Mouse (Mus musculus) megakaryocyte-erythroid progenitor cell, adult 5-6 weeks (primary cell): ENCODE results near the gene Slc25a33. TPM values are rescaled to one million over a fixed set of nuclear protein-coding genes. Genes with fewer than 3 reads are reported as not detected.
A peak's percentile ranks its signal among the peaks of the same experiment; 100 is the strongest.
"Not testable (repeated sequence)": the region's sequence is repeated elsewhere in the genome, so short reads cannot be mapped to it uniquely, and the experiment has no call there.

Source experiments
- ATAC-seq: replicated peaks from 2 replicates; pipeline ENCODE4 v1.8.0; 2016; ENCODE audit warnings: mild to moderate bottlenecking, inconsistent platforms; ENCODE audit not compliant: severe bottlenecking, poor library complexity, low FRiP score, low TSS enrichment
- total RNA-seq, 2 experiments: library from RNA; stranded (forward) in 1 of 2; stranded (reverse) in 1 of 2; fragments of 200-1000, 215-1000 nt in 1 of 2; fragments of >200 nt in 1 of 2; fragmentation: Nextera tagmentation in 1 of 2; gene quantifications; 2 replicates each; pipeline ENCODE4 v1.2.3; 2014 to 2017

Slc25a33 gene
- total RNA-seq (2014; fragmentation: Nextera tagmentation): 8.1 and 9.5 TPM in 2 replicates
- 9.3 and 16.3 TPM in 2 replicates for total RNA-seq (2017)

DNA sequence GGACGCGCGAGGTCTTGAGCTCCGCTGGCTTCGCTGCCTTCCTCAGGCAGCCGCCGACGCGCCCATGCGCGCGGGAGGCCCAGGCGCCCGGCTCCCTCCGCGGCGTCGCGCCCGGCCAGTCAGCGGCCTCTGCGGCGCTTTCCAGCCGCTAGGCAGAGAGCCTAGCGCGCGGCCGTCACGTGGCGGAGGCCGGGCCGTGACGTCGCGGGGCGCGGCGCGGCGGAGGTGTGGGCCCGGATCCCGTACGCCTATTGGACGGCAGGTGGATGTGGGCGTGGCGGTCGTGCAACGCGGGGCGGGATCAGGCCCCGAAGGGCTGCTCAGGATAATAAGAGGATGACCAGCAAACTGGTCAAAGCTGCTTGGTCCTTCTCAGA, at the start of gene Slc25a33:
Gene Slc25a33 (minus strand): TSS at position 184 of the 377 bp plus-strand sequence.
- ATAC-seq: peak; percentile 96

DNA sequence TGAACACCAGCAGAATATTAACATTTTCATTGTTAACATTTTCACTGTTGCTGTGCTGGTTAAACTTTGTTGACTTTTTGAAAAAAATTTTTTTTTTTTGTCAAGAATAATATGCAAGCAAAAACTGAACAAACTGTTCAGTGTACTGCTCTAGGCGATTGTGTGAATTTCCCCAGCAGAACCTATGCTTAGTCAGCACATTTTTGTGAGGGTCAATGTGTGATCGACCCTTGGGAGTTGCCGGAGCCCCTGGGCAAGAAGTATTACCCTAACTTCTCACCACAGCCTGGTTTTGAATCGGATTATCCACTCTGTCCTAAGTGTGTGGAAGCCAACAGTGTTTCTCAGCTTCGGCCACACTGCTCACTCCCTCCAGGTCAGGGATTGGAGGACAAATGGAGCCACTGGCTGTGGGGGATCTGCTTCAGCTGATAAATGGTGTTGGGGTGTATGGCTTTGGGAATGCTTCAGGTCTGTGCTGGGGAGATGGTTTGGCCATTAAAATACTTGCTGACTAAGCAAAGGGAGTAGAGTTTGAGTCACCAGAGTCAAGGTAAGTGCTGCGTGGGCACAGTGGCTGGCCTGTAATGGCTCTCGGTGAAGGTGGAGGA, 48.6 kb upstream of the Slc25a33 start:
- no peak for ATAC-seq

DNA sequence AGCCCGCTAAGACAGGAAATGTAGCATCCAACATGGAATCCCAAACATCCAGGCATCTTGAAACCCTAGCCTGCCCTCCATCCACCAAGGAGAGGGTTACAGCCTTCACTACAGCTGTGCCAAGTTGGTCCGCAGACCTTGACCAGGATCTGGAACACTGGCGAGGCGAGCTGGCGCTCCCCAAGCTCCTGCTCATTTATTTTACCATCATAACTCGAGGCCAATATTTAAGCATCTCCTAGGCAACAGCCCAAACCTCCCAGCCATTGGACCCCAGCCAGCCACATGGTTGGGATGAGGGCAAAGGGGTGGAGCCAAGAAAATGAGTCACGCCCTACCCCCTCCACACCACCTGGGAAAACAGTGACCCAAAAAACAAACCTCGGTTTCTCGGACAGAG, 48.0 kb upstream of the Slc25a33 start:
- ATAC-seq: no peak

DNA sequence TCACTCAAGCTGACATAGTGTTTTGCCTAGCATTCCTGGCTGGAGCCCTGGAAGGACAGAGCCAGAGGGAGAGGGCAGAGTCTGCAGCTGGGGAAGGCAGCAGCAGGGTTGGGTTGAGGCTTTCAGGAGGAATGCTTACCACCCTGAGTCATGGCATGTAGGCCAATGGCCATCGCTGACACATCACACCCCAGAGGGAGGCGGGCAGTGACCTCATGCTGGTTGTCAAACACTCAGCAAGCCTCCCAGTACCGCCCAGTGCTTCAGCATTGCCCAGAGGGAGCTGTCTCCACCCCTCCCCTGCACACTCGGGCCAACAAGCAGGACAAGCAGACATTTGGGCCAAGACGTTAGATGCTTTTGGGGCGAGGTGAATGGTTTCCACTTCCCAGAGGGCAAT, 46.5 kb upstream of the Slc25a33 start:
- ATAC-seq: peak; percentile 30; the same call in 1 of the 2 replicates

DNA sequence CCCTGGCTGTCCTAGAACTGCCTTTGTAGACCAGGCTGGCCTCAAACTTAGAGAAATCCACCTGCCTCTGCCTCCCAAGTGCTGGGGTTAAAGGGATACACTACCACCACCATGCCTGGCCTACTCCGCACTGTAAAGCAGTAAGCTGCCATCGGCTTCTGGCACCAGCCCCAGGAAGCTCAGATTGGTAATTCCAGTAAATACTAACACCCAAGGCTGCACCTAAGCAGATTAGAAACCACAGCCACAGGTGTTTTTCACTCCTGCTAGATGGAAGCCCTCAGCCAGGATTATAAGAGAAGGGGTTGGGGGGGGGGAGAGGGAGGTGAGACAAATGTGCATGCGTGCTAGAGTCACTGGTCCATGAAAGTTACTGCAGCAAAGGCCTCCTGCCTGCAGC, 45.1 kb upstream of the Slc25a33 start:
- ATAC-seq: no peak

DNA sequence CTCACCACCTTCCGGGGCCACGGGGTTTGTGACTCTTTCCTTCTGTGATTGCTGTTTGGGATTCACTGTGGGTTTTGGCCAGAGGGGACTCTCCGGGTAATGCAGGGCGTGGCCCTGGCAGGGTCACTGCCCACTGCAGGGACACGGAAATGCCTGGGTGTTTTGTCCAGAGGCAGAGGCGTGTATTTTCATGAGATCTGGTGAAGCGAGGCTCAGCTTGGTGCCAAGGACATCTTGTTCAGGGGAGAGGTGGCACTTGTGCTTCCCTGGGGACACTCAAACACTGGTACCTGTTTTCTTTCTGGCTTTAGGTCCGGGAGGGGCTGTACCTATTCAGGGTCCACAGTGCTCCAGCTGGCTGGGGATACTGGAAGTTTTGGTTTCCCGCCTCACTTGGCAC, 42.5 kb upstream of the Slc25a33 start:
- ATAC-seq: no peak

DNA sequence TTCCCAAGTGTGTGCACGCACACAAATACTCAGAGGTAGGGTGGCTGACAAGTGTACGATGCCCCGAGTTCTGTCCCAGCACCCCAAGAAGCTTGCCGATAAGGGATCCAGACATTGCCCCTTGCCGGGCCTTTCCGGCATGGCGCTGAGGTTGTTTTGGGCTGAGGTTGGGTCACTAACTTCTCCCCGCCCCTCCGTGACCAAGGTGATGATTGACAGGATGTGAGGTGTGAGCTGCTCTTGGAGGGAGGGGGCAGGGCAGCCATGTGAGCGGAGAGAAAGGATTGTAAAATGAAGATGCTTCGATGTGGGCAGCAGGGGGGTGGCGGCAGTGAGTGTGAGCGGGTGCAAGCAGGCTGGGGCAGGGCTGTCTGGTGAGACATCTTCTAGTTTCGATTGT, 41.5 kb upstream of the Slc25a33 start:
- no peak for ATAC-seq

DNA sequence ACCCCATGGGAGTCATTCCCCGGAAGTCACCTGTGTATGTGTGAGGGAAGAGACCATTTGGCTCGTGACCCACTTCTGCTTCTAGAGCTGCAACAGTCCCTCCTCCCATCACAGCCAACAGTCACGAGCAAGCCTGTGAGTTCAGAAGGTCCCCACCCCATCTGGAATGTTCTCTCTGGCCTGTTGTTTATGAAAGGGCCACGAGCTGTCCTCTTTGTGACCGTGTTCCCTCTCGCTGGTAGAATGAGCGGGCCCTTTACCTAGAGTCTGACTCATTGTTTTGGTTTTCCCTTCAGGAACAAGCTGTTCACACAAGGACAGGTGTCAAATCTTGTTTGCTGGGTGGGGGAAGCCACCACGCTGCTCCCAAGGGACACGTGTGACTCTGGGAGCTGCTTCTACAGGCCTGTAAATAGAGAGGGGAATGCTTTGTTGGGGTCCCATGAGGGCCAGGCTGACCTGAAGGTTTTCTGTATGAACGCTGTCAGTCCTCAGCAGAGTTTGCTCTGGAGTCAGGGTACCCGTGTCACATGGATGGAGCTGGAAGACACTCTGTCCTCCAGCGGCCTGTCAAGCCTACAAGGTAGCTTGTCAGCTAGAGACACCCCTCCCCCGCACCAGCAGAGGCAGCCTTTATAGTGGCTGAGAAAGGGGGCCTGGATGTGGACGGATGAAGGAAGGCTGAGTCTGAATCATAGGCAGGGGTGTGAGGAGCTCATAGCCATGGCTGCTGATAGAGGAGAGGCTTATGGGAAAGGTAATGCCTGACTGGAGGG, 39.5 kb upstream of the Slc25a33 start:
- no peak for ATAC-seq

DNA sequence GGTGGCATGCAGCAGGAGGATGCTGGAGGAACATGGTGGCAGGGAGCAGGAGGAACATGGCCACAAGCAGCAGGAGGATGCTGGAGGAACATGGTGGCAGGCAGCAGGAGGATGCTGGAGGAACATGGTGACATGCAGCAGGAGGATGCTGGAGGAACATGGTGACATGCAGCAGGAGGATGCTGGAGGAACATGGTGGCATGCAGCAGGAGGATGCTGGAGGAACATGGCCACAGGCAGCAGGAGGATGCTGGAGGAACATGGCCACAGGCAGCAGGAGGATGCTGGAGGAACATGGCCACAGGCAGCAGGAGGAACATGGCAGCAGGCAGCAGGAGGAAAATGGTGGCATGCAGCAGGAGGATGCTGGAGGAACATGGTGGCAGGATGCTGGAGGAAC, 36.3 kb upstream of the Slc25a33 start:
- ATAC-seq: not testable (repeated sequence)

DNA sequence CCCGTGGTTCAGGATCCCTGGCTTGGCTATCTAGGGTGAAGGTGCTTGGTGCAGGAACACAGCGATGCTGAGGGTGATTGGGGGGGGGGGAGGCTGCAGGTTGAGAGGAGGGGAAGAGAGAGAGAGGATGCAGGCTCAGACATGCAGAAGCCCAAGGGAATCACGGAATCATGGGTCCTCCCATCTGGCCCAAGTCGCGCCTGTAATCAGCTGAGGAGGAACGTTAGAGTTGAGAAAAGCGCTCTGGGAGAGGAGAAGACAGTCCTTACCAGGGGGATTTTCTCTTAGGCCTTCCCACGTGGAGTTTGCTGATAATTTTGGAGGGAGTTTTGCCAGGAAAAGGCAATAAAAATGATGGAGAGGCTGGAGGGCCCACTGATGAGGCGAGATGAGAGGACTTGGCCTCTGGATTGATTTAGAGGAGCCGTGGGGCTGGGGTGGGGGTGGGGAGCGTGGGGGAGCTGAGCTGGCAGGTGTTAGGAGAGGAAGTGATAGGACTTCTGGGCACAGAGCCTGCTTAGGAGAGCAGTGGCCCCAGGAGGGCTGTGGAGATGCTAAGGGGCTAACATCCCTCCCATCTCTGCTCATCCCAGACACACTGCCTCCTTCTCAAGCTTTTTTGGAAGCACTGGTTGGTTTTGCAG, 34.6 kb upstream of the Slc25a33 start:
- ATAC-seq: no peak

DNA sequence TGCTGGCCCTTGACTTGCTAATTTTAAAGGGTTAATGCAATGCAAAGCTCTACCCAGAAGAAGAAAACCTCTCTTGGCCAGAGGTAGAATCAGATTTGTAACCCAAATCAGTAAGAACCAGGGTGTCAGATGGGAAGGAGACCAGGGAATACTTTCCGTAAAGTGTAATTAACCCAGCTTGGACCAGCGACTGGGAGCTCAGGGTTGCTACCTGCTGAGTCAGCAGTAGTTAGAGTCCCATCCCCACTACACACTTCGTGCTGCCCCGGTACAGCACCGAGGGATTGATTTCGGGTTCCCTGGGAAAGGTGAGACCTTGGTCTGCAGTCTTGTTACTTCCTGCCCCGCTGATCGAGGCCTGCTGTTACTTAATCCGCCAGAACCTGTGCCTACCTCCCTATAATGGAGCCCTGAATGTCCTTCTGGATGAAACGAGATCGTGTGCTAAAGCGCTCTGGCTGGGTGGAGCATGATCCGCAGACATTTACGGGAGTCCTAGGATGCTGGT, 34.0 kb upstream of the Slc25a33 start:
- ATAC-seq: no peak

DNA sequence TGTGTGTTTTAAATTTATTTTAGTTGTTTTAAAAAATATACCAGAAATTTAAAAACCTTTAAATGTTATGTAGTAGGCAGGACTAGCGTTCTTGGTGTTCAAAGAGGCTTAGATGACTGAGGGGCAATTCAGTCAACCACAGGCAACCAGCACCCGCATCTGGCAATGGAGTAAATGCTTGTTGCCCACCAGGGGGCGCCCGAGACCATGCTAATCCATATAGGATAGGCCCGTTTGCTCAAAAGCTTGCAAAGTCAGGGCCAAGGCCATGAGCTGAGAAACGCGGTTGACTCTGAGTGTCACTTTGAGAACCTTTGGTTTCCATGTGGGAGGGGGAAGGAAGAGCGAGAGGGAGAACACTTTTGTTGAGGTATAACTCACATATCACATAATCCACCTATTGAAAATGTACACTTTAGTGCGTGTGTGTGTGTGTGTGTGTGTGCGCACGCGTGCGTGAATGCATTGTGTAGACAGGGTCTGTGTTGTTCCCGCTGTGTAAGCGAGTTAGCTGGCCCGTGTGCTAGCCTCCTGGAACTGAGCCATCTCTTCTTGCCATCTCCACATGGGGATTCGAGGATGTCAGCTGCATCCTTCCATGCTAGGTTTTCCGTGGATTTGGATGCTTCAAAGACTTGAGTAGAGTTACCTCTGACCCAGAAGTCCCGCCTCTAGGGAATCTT, 32.8 kb upstream of the Slc25a33 start:
- ATAC-seq: peak; percentile 84

DNA sequence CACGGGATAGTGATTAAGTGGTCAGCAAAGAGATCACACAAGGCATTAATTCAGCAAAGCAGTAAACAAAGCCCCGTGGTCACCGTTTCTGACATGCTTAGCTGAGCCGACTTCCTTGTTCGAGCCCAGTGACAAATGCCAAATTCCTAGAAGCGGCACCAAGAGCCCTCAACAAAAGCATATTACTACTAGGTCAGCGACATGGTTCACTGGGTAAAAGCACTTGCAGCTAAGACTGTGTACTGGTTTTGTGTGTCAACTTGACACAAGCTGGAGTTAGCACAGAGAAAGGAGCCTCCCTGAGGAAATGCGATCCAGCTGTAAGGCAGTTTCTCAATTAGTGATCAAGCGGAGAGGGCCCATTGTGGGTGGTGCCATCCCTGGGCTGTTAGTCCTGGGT, 28.2 kb upstream of the Slc25a33 start:
- ATAC-seq: no peak

DNA sequence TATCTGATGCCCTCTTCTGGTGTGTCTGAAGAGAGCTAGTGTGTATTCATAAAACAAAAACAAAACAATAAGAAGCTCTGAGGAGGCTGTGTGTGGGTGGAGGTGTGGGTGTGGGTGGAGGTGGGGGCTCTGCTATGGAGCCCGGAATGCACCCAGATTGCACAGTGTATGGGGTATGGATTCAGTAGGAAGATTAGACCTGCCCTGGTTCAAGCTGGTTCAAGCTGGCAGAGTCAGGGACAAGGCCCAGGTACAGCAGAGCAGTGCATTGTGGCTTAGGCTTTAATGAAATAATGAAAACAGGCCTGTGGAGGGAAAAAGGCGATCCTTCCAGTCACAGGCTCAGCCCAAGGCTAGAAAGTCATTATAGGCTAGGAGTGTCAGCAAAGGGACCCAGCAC, 26.5 kb upstream of the Slc25a33 start:
- no peak for ATAC-seq

DNA sequence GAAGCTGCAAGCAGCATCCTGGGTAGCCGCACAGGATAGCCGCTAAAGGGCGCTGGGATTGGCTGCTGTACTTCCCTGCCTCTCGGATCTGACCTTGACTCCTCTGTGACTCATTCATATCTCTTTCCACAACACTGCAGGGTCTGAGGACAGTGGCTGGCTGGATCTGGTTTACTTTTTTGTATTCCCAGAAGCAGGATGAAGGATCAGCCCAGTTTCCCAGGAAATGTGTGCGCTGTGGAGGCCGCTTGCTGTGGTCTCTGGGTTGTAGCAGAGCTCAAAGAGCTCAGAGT, 26.0 kb upstream of the Slc25a33 start:
- no peak for ATAC-seq

DNA sequence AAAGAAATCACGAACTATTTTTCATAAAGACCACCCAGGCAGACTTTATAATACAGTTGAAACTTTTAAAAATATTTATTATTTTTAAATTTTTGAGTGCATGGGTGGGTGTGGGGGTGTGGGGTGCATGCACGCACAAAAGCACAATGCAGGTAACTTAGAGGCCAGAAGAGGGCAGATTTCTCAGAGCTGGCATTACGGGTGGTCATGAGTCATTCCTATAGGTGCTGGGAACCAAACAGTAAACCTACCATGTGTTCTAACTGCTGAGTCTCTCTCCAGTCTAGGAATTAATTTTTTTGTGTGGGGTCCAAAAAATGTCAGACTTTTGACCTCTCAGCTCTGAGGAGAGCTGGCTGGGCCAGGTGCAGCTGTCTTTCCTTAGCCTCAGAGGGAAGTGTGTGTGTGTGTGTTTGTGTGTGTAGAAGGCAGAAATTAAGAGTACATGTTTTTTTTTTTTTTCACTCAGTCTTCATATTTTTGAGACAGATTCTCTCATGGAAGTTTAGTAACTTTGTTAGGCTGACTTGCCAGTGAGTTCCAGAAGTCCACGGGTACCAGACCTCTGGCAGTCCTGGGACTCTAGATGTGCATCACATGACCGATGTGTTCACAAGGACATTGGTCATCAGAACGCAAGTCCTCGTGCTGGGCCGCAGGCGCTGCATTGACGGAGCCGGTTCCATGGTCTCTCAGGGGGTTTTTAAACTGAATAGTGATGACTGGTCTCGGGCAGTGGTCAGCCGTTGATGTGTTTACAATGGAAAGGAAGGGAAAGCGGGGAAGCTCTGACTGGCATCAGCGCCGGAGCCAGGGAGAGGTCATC, 25.5 kb upstream of the Slc25a33 start:
- ATAC-seq: no peak

DNA sequence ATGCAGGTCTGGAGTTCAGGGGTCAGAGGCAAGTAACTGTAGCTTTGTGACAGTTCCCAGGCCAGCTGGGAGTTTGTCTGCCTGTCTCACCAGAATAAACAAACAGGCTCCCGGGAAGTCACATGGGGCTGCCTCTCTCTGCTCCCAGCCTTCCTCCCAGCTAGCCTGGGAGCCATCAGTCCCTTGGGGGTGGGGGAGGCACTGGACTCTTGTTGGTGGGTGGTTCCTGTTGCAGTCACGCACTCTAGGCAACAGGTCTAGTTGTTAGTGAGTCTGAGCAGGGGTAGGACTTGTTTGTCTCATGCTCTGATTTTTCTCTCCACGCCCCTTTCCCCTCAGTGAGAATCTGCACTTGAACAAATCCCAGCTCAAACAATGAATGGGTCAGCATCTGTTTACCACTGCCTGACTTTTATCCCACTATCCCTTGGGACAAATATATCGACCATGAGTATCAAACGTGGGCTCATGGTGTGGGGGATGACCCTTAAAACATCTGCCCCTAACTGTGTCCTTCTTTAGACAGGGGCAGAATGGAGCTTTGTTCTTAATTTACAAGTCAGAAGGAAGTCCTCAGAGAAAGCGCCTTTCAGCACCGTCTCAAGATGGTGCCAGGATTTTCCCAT, 24.7 kb upstream of the Slc25a33 start:
- no peak for ATAC-seq

DNA sequence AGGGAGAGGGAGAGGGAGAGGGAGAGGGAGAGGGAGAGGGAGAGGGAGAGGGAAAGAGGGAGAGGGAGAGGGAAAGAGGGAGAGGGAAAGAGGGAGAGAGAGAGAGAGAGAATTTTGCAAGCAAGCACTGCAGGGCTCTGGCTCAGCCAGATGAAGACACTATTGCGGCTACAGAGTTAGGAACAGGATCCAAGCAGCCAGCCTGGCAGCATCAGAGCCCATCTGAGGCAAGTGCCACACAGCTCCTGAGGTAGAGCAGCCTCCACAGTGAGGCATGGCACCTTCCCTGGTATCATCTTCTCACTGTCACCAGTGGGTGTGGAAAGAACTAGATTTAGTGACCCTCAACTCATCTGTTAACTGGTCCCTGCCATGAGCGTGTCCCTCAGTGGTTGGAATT, 24.0 kb upstream of the Slc25a33 start:
- ATAC-seq: no peak

DNA sequence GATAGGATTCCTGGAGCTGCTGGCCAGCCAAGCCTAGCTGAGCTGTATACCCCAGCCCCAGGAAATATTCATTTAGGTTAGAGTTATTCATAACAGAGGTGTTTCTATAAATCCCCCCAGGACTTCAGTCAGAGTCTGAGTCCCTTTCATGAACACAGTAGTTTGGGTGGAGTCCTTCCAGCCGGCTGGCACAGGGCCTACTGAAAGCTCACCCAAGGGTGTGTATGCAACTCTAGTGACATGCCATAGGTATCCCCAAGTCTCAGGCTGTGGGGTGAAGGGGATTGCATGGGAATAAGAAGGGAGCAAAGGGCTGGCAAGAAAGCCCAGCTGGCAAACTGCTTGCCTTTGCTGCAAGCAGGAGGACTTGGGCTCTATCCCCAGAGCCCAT, 23.1 kb upstream of the Slc25a33 start:
- no peak for ATAC-seq
